In genomic region chr1:37131146-37131545, GRCm38 (mm10) we compare ENCODE assay signal across 25 mouse cellular contexts.
DNase-seq lines count a peak whose midpoint lies in the region; ATAC-seq and TF ChIP-seq lines count a peak whose summit lies in the region.
"Had no signal": no experiment of that assay in that cellular context is flagged by ENCODE, and none has a peak within 500 bp of the region (broad histone marks: within the 10 kb centered on the region; RNA-seq: fewer than 3 reads in every experiment).

No protein-coding gene starts in this region.

- no peak overlapping the region for H3K27ac ChIP-seq in gastrocnemius, adult 2 months
- H3K27ac ChIP-seq: embryonic facial prominence, embryonic 10.5 days; embryonic facial prominence, embryonic 13.5 days; forebrain, embryonic 12.5 days; forebrain, embryonic 15.5 days; heart, adult 2 months; hindbrain, embryonic 14.5 days; hindbrain, postnatal 0 days had no signal

- peak; percentile 17 for DNase-seq in adrenal gland, postnatal 14 days
- no peak for DNase-seq in adrenal gland, postnatal 36 days
- DNase-seq in gastrocnemius, adult 2 months, result peak; percentile 23
- DNase-seq in gastrocnemius, adult 18-20 months (ENCODE audit: low spot score), result no peak
- peak; percentile 44 for DNase-seq in left cerebral cortex, postnatal 4 days
- DNase-seq in left cerebral cortex, adult 11 months (ENCODE audit: low spot score), result no peak
- DNase-seq in urinary bladder, adult 2 months (ENCODE audit: low spot score), result no peak
- DNase-seq: adrenal gland, adult 8-10 months; cerebellum, adult 11 months; cerebellum, adult 8-10 months; cerebellum, postnatal 36 days; embryo, embryonic 11 days; gastrocnemius, postnatal 25 days; heart, adult 2 months; kidney, adult 2 months had no signal

- no peak overlapping the region for H3K4me3 ChIP-seq in gastrocnemius, adult 2 months
- H3K4me3 ChIP-seq: embryonic facial prominence, embryonic 10.5 days; embryonic facial prominence, embryonic 13.5 days; erythroblast, embryonic 14.5 days; forebrain, embryonic 12.5 days; forebrain, embryonic 15.5 days; heart, adult 2 months had no signal

- ATAC-seq in inflammation-experienced regulatory T-cells, adult 6 months, result no peak
- ATAC-seq: activated CD4-positive, CD25-positive, alpha-beta regulatory T cell, adult 4 months; forebrain, embryonic 15.5 days; hindbrain, postnatal 0 days; intestine, postnatal 0 days had no signal

- no peak for TF ChIP-seq CTCF in gastrocnemius, adult 2 months (IDR thresholded peaks at IDR 0.05)

- intact Hi-C loops in gastrocnemius, adult 2 months (cut with DNase I), result loop anchor here (5.0 kb wide), 1 partner anchor 349 kb away; no protein-coding TSS in a partner anchor
- intact Hi-C loops in left cerebral cortex, postnatal 4 days (cut with DNase I), result no loop called here

Comparison
In these comparisons a context has a peak if more than half of its experiments do, and no peak if none do; other contexts are left out.
1. DNase-seq: peak in adrenal gland, postnatal 14 days (single experiment), gastrocnemius, adult 2 months (single experiment) and left cerebral cortex, postnatal 4 days (single experiment); none in adrenal gland, postnatal 36 days (0 of 2), gastrocnemius, adult 18-20 months (single experiment), left cerebral cortex, adult 11 months (single experiment) and urinary bladder, adult 2 months (single experiment).